8 mouse cellular contexts compared by ENCODE assay signal in the genomic region with DNA sequence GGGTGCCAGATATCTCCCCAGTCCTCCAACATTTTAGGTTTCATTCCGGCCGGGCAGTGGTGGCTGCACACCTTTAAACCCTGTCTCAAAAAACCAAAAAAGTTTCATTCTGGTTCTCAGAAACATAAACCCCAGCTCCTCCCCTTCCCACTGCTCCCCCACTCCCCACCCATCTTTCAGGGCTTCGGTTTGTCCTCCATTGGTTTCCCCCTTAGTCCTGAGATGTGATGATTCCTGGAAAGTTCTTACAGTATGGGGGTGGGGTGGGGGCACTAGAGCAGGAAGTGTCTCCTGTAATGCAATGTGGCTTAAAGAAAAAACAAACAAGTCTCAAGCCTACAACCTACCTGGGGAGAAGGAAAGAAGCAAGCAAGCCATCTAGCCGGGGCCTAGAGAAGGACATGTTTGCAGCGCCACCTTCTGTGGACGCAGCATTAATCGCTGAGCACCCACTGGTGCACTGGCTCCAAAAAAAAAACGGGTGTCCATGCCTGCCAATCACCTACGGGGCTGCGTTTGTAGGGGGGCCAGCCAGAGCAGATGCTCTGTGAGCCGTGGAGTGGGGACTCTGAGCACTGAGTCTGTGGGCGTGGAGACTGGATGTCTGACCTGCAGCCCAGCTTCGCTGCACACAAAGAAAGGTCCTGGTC. TPM values are rescaled to one million over a fixed set of nuclear protein-coding genes. Genes with fewer than 3 reads are reported as not detected.
DNase-seq lines count a peak whose midpoint lies in the region; ATAC-seq and TF ChIP-seq lines count a peak whose summit lies in the region.
"Had no signal": no experiment of that assay in that cellular context is flagged by ENCODE, and none has a peak within 500 bp of the region (broad histone marks: within the 10 kb centered on the region; RNA-seq: fewer than 3 reads in every experiment).

No protein-coding gene starts in this region.

- peak overlapping the region; percentile 60 for H3K9ac ChIP-seq in hindbrain, embryonic 11.5 days (ENCODE audit: low read depth, low read length)
- peak overlapping the region; percentile 25; the same call in 1 of the 2 replicates for H3K9ac ChIP-seq in limb, embryonic 14.5 days (ENCODE audit: low read depth, low read length, severe bottlenecking)
- 0 out of 2 replicates have a peak overlapping the region, but pooled peaks have one; percentile 7 for H3K9ac ChIP-seq in midbrain, embryonic 15.5 days

- H3K27me3 ChIP-seq in hindbrain, embryonic 11.5 days (ENCODE audit: control insufficient read depth, insufficient read depth, low read length): no peaks in the 10 kb centered on the region
- H3K27me3 ChIP-seq in limb, embryonic 14.5 days (ENCODE audit: control insufficient read depth, insufficient read depth, low read length): no peaks in the 10 kb centered on the region
- H3K27me3 ChIP-seq in midbrain, embryonic 15.5 days (replicated peaks): no peaks in the 10 kb centered on the region

- no peaks in the 10 kb centered on the region for H3K9me3 ChIP-seq in hindbrain, embryonic 11.5 days (ENCODE audit: control insufficient read depth, low read length)
- no peaks in the 10 kb centered on the region for H3K9me3 ChIP-seq in limb, embryonic 14.5 days (ENCODE audit: control insufficient read depth, low read length)
- H3K9me3 ChIP-seq in midbrain, embryonic 15.5 days: no peaks in the 10 kb centered on the region

- H3K36me3 ChIP-seq in hindbrain, embryonic 11.5 days (ENCODE audit: control insufficient read depth, insufficient read depth, low read length): peaks cover 2% of the 10 kb centered on the region; the same call in 1 of the 2 replicates
- H3K36me3 ChIP-seq in limb, embryonic 14.5 days (ENCODE audit: control insufficient read depth, insufficient read depth, low read length): peaks cover 32% of the 10 kb centered on the region
- H3K36me3 ChIP-seq in midbrain, embryonic 15.5 days (replicated peaks): peaks cover 28% of the 10 kb centered on the region; the same call in 1 of the 2 replicates

- peaks cover 2% of the 10 kb centered on the region; the same call in 1 of the 2 replicates for H3K4me1 ChIP-seq in cortical plate, adult 2 months (ENCODE audit: control insufficient read depth, insufficient read depth, low read length)
- no peaks in the 10 kb centered on the region for H3K4me1 ChIP-seq in hindbrain, embryonic 11.5 days (replicated peaks; ENCODE audit: control insufficient read depth, insufficient read depth, low read length)
- 0 out of 2 replicates have a peak, but pooled peaks cover 2% of the 10 kb centered on the region for H3K4me1 ChIP-seq in limb, embryonic 14.5 days (ENCODE audit: control insufficient read depth, insufficient read depth, low read length)
- peaks cover 6% of the 10 kb centered on the region; the same call in 1 of the 2 replicates for H3K4me1 ChIP-seq in midbrain, embryonic 15.5 days

- H3K4me2 ChIP-seq in hindbrain, embryonic 11.5 days (replicated peaks; ENCODE audit: low read depth, low read length): 0 out of 2 replicates have a peak overlapping the region, but pooled peaks have one; percentile 20
- H3K4me2 ChIP-seq in limb, embryonic 14.5 days (replicated peaks; ENCODE audit: low read depth, low read length, severe bottlenecking): no peak overlapping the region
- peak overlapping the region; percentile 26 for H3K4me2 ChIP-seq in midbrain, embryonic 15.5 days

- no peak overlapping the region for H3K4me3 ChIP-seq in cortical plate, adult 2 months (ENCODE audit: insufficient read depth, low read length)
- peak overlapping the region; percentile 12; the same call in 1 of the 2 replicates for H3K4me3 ChIP-seq in hindbrain, embryonic 11.5 days (ENCODE audit: low read depth, low read length)
- H3K4me3 ChIP-seq in limb, embryonic 14.5 days (replicated peaks; ENCODE audit: low read length): no peak overlapping the region
- H3K4me3 ChIP-seq in midbrain, embryonic 15.5 days: no peak overlapping the region

- peak; percentile 71 for TF ChIP-seq CTCF in cortical plate, adult 2 months (IDR thresholded peaks at IDR 0.05; ENCODE audit: extremely low read depth, insufficient read depth, low read length)

- peak; percentile 30; the same call in 1 of the 2 replicates for ATAC-seq in hindbrain, embryonic 11.5 days (ENCODE audit: low FRiP score)
- peak; percentile 28; the same call in 1 of the 2 replicates for ATAC-seq in limb, embryonic 14.5 days (ENCODE audit: low FRiP score, low read depth)
- no peak for ATAC-seq in midbrain, embryonic 15.5 days (replicated peaks)

- no peak overlapping the region for H3K27ac ChIP-seq in cortical plate, adult 2 months (ENCODE audit: insufficient read depth, low read length)
- H3K27ac ChIP-seq in hindbrain, embryonic 11.5 days (ENCODE audit: low read depth, low read length): no peak overlapping the region
- no peak overlapping the region for H3K27ac ChIP-seq in limb, embryonic 14.5 days (replicated peaks; ENCODE audit: low read depth, low read length)
- no peak overlapping the region for H3K27ac ChIP-seq in midbrain, embryonic 15.5 days

- no peak for TF ChIP-seq POLR2A in cortical plate, adult 2 months (IDR thresholded peaks at IDR 0.05; ENCODE audit: extremely low read depth, insufficient read depth, low read length)
- TF ChIP-seq POLR2A in limb, embryonic 14.5 days (IDR thresholded peaks at IDR 0.05; ENCODE audit: borderline replicate concordance, extremely low read depth, insufficient read depth, insufficient read length): no peak

- peak; percentile 55 for DNase-seq in 3T3-L1 (ENCODE audit: low read depth, low spot score)
- peak; percentile 39 for DNase-seq in CD4-positive helper T cell, adult 2 months (ENCODE audit: low read depth, low spot score)
- peak; percentile 56 for DNase-seq in hindbrain, embryonic 11.5 days (ENCODE audit: low spot score)
- peak; percentile 33 for DNase-seq in limb, embryonic 14.5 days (ENCODE audit: low spot score)
- DNase-seq in frontal cortex, postnatal 14 days (ENCODE audit: low spot score in 2 of 2): no peak

- WGBS in hindbrain, embryonic 11.5 days: 23% methylated on average over 13 of the region's 13 CpGs
- WGBS in limb, embryonic 14.5 days: 31% methylated on average over 13 of the region's 13 CpGs
- 19% methylated on average over 13 of the region's 13 CpGs for WGBS in midbrain, embryonic 15.5 days

RNA-seq across cellular contexts. Expression of a gene that starts 2.2 kb away (rescaled TPM):
- polyA plus RNA-seq in cortical plate, adult 2 months (2012; rRNA removed): not detected in 2 replicates
- not detected in 2 replicates for polyA plus RNA-seq in hindbrain, embryonic 11.5 days (2014; fragmentation: Nextera tagmentation; extraction: Ambion mirVana)
- not detected in 2 replicates for polyA plus RNA-seq in limb, embryonic 14.5 days (2012; rRNA removed)
- polyA plus RNA-seq in limb, embryonic 14.5 days (2014; fragmentation: Nextera tagmentation; extraction: Ambion mirVana): not detected in 2 replicates
- not detected in 2 replicates for polyA plus RNA-seq in midbrain, embryonic 15.5 days (2015; fragmentation: Nextera tagmentation; extraction: Ambion mirVana)
- polyA plus RNA-seq: stomach, embryonic 14.5 days had no signal

RNA-seq across cellular contexts. Expression of a gene that starts 9.4 kb away (rescaled TPM):
- 0.91 and 1.3 TPM in 2 replicates for polyA plus RNA-seq in cortical plate, adult 2 months (2012; rRNA removed)
- polyA plus RNA-seq in hindbrain, embryonic 11.5 days (2014; fragmentation: Nextera tagmentation; extraction: Ambion mirVana): 0.89 and 0.96 TPM in 2 replicates
- 2.1 and 3.5 TPM in 2 replicates for polyA plus RNA-seq in limb, embryonic 14.5 days (2012; rRNA removed)
- 0.59 and 0.68 TPM in 2 replicates for polyA plus RNA-seq in limb, embryonic 14.5 days (2014; fragmentation: Nextera tagmentation; extraction: Ambion mirVana)
- polyA plus RNA-seq in midbrain, embryonic 15.5 days (2015; fragmentation: Nextera tagmentation; extraction: Ambion mirVana): 1.1 and 2.2 TPM in 2 replicates

RNA-seq across cellular contexts. Expression of a gene that starts 15.4 kb away (rescaled TPM):
- polyA plus RNA-seq in cortical plate, adult 2 months (2012; rRNA removed): 20.4 and 21.0 TPM in 2 replicates
- polyA plus RNA-seq in hindbrain, embryonic 11.5 days (2014; fragmentation: Nextera tagmentation; extraction: Ambion mirVana): 22.5 and 29.7 TPM in 2 replicates
- 13.6 and 15.1 TPM in 2 replicates for polyA plus RNA-seq in limb, embryonic 14.5 days (2012; rRNA removed)
- 17.5 and 20.0 TPM in 2 replicates for polyA plus RNA-seq in limb, embryonic 14.5 days (2014; fragmentation: Nextera tagmentation; extraction: Ambion mirVana)
- polyA plus RNA-seq in midbrain, embryonic 15.5 days (2015; fragmentation: Nextera tagmentation; extraction: Ambion mirVana): 25.9 and 28.9 TPM in 2 replicates

RNA-seq across cellular contexts. Expression of a gene that starts 16.0 kb away (rescaled TPM):
- polyA plus RNA-seq in cortical plate, adult 2 months (2012; rRNA removed): 191 and 200 TPM in 2 replicates
- polyA plus RNA-seq in hindbrain, embryonic 11.5 days (2014; fragmentation: Nextera tagmentation; extraction: Ambion mirVana): 299 and 310 TPM in 2 replicates
- polyA plus RNA-seq in limb, embryonic 14.5 days (2012; rRNA removed): 181 and 250 TPM in 2 replicates
- 275 and 308 TPM in 2 replicates for polyA plus RNA-seq in limb, embryonic 14.5 days (2014; fragmentation: Nextera tagmentation; extraction: Ambion mirVana)
- 316 and 319 TPM in 2 replicates for polyA plus RNA-seq in midbrain, embryonic 15.5 days (2015; fragmentation: Nextera tagmentation; extraction: Ambion mirVana)

RNA-seq across cellular contexts. Expression of a gene that starts 16.8 kb away (rescaled TPM):
- polyA plus RNA-seq in cortical plate, adult 2 months (2012; rRNA removed): 147 and 159 TPM in 2 replicates
- 40.2 and 45.1 TPM in 2 replicates for polyA plus RNA-seq in hindbrain, embryonic 11.5 days (2014; fragmentation: Nextera tagmentation; extraction: Ambion mirVana)
- polyA plus RNA-seq in limb, embryonic 14.5 days (2012; rRNA removed): 98.6 and 157 TPM in 2 replicates
- 78.0 and 88.3 TPM in 2 replicates for polyA plus RNA-seq in limb, embryonic 14.5 days (2014; fragmentation: Nextera tagmentation; extraction: Ambion mirVana)
- 105 and 113 TPM in 2 replicates for polyA plus RNA-seq in midbrain, embryonic 15.5 days (2015; fragmentation: Nextera tagmentation; extraction: Ambion mirVana)

Comparison
In these comparisons a context has a peak if more than half of its experiments do, and no peak if none do; other contexts are left out.
1. DNase-seq: peak in 3T3-L1 (single experiment), CD4-positive helper T cell, adult 2 months (single experiment), hindbrain, embryonic 11.5 days (single experiment) and limb, embryonic 14.5 days (single experiment); none in frontal cortex, postnatal 14 days (0 of 2).
2. H3K9ac ChIP-seq: peak in every context shown above with its lines; median percentile 60 in hindbrain, embryonic 11.5 days; 25 in limb, embryonic 14.5 days; 7 in midbrain, embryonic 15.5 days.